Mouse (Mus musculus): ENCODE results near the gene Olfr743. TPM values are rescaled to one million over a fixed set of nuclear protein-coding genes. Genes with fewer than 3 reads are reported as not detected.

The Olfr743 gene
- polyA plus RNA-seq (2014; fragmentation: Illumina TruSeq; extraction: RNeasy Lipid Tissue Mini Kit (QIAGEN cat#74804); ENCODE audit: low read depth, low replicate concordance): not detected

DNA sequence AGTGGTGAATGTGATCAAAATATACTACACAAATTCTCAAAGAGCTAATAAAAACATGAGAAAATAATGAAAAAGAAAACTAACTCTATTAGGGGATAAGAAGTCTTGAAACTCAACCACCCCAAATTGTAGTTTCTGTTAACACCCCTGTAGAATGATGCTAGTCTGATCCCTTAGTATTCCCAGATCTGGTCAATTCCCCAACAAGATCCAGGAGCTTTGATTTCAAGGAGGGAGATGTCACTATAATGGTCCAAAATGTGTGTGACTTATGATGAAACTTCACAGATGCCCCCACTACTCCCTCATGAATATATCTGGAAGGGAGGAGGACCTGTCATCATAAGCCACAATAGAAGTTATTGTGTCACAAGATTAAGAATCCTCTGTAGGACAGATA lies at the start of gene Olfr743:
Olfr743 (plus strand) TSS at position 301 of the 400 bp plus-strand sequence.

DNA sequence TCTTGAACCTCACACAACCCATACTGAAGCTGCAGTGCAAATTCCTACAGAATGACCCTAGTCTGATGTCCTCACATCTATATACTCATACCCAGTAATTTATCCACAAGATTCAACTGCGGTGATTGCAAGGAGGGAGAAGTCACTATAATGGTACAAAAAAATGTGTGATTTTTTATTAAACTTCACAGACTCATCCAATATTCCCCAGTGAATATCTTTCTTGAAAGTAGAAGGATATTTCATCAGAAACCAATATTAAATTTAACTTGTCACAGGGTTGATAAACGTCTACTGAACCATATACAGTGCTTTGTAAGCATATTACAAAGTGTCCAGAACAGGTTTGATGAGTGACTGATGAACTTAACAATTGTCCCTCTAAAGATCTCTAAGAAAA lies 49.2 kb upstream of the Olfr743 start, which contains the start of gene Olfr741:
Olfr741 (plus strand) TSS at position 301 of the 400 bp plus-strand sequence.

DNA sequence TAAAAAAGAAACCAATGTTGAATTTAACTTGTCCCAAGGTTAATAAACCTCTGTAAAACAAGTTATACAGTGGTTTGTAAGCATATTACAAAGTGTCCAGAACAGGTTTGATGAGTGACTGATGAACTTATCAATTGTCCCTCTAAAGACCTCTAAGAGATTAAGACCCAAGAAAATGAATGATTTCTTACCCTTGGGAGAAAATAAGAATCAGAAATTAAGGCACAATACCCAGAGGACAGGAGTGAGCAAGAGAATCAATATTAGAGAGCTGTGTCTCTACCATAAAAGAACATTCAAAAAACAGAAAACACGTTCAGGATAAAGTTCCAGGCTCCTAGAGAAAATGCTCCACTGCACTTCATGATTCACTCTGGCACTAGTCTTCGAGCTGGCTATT lies 18.3 kb upstream of the Olfr743 start, which contains the start of gene Olfr742:
Olfr742 (plus strand) TSS at position 301 of the 400 bp plus-strand sequence.

Other genes starting within 250 kb of the Olfr743 start
- gene Olfr732, start 237.6 kb upstream of the Olfr743 start, polyA plus RNA-seq (2014; fragmentation: Illumina TruSeq; extraction: RNeasy Lipid Tissue Mini Kit (QIAGEN cat#74804); ENCODE audit: low read depth, low replicate concordance): not detected
- not detected for gene Olfr733, start 220.3 kb upstream of the Olfr743 start, polyA plus RNA-seq (2014; fragmentation: Illumina TruSeq; extraction: RNeasy Lipid Tissue Mini Kit (QIAGEN cat#74804); ENCODE audit: low read depth, low replicate concordance)
- gene Olfr734, start 195.1 kb upstream of the Olfr743 start, polyA plus RNA-seq (2014; fragmentation: Illumina TruSeq; extraction: RNeasy Lipid Tissue Mini Kit (QIAGEN cat#74804); ENCODE audit: low read depth, low replicate concordance): not detected
- gene Olfr735, start 173.0 kb upstream of the Olfr743 start, polyA plus RNA-seq (2014; fragmentation: Illumina TruSeq; extraction: RNeasy Lipid Tissue Mini Kit (QIAGEN cat#74804); ENCODE audit: low read depth, low replicate concordance): not detected
- 0.24 TPM for gene Tlr11, start 163.9 kb upstream of the Olfr743 start, polyA plus RNA-seq (2014; fragmentation: Illumina TruSeq; extraction: RNeasy Lipid Tissue Mini Kit (QIAGEN cat#74804); ENCODE audit: low read depth, low replicate concordance)
- not detected for gene Olfr736, start 140.7 kb upstream of the Olfr743 start, polyA plus RNA-seq (2014; fragmentation: Illumina TruSeq; extraction: RNeasy Lipid Tissue Mini Kit (QIAGEN cat#74804); ENCODE audit: low read depth, low replicate concordance)
- not detected for gene Olfr738, start 114.3 kb upstream of the Olfr743 start, polyA plus RNA-seq (2014; fragmentation: Illumina TruSeq; extraction: RNeasy Lipid Tissue Mini Kit (QIAGEN cat#74804); ENCODE audit: low read depth, low replicate concordance)
- not detected for gene Olfr739, start 103.2 kb upstream of the Olfr743 start, polyA plus RNA-seq (2014; fragmentation: Illumina TruSeq; extraction: RNeasy Lipid Tissue Mini Kit (QIAGEN cat#74804); ENCODE audit: low read depth, low replicate concordance)
- not detected for gene Olfr740, start 76.3 kb upstream of the Olfr743 start, polyA plus RNA-seq (2014; fragmentation: Illumina TruSeq; extraction: RNeasy Lipid Tissue Mini Kit (QIAGEN cat#74804); ENCODE audit: low read depth, low replicate concordance)
- not detected for gene Olfr741, start 49.1 kb upstream of the Olfr743 start, polyA plus RNA-seq (2014; fragmentation: Illumina TruSeq; extraction: RNeasy Lipid Tissue Mini Kit (QIAGEN cat#74804); ENCODE audit: low read depth, low replicate concordance)
- not detected for gene Olfr742, start 18.2 kb upstream of the Olfr743 start, polyA plus RNA-seq (2014; fragmentation: Illumina TruSeq; extraction: RNeasy Lipid Tissue Mini Kit (QIAGEN cat#74804); ENCODE audit: low read depth, low replicate concordance)
- not detected for gene Olfr744, start 93.0 kb downstream of the Olfr743 start, polyA plus RNA-seq (2014; fragmentation: Illumina TruSeq; extraction: RNeasy Lipid Tissue Mini Kit (QIAGEN cat#74804); ENCODE audit: low read depth, low replicate concordance)
- not detected for gene Olfr745, start 117.5 kb downstream of the Olfr743 start, polyA plus RNA-seq (2014; fragmentation: Illumina TruSeq; extraction: RNeasy Lipid Tissue Mini Kit (QIAGEN cat#74804); ENCODE audit: low read depth, low replicate concordance)
- not detected for gene Olfr746, start 125.2 kb downstream of the Olfr743 start, polyA plus RNA-seq (2014; fragmentation: Illumina TruSeq; extraction: RNeasy Lipid Tissue Mini Kit (QIAGEN cat#74804); ENCODE audit: low read depth, low replicate concordance)
- gene Olfr747, start 171.4 kb downstream of the Olfr743 start, polyA plus RNA-seq (2014; fragmentation: Illumina TruSeq; extraction: RNeasy Lipid Tissue Mini Kit (QIAGEN cat#74804); ENCODE audit: low read depth, low replicate concordance): not detected
- not detected for gene Olfr748, start 185.5 kb downstream of the Olfr743 start, polyA plus RNA-seq (2014; fragmentation: Illumina TruSeq; extraction: RNeasy Lipid Tissue Mini Kit (QIAGEN cat#74804); ENCODE audit: low read depth, low replicate concordance)
- gene Olfr749, start 223.3 kb downstream of the Olfr743 start, polyA plus RNA-seq (2014; fragmentation: Illumina TruSeq; extraction: RNeasy Lipid Tissue Mini Kit (QIAGEN cat#74804); ENCODE audit: low read depth, low replicate concordance): not detected

Measured in kidney, adult 10 weeks (tissue).